Mouse (Mus musculus): ENCODE results near the gene Ttc1. TPM values are rescaled to one million over a fixed set of nuclear protein-coding genes. Genes with fewer than 3 reads are reported as not detected.

Gene Ttc1
- 78.1 and 78.9 TPM in 2 replicates for polyA plus RNA-seq (2014; fragmentation: Nextera tagmentation; extraction: Ambion mirVana)

DNA sequence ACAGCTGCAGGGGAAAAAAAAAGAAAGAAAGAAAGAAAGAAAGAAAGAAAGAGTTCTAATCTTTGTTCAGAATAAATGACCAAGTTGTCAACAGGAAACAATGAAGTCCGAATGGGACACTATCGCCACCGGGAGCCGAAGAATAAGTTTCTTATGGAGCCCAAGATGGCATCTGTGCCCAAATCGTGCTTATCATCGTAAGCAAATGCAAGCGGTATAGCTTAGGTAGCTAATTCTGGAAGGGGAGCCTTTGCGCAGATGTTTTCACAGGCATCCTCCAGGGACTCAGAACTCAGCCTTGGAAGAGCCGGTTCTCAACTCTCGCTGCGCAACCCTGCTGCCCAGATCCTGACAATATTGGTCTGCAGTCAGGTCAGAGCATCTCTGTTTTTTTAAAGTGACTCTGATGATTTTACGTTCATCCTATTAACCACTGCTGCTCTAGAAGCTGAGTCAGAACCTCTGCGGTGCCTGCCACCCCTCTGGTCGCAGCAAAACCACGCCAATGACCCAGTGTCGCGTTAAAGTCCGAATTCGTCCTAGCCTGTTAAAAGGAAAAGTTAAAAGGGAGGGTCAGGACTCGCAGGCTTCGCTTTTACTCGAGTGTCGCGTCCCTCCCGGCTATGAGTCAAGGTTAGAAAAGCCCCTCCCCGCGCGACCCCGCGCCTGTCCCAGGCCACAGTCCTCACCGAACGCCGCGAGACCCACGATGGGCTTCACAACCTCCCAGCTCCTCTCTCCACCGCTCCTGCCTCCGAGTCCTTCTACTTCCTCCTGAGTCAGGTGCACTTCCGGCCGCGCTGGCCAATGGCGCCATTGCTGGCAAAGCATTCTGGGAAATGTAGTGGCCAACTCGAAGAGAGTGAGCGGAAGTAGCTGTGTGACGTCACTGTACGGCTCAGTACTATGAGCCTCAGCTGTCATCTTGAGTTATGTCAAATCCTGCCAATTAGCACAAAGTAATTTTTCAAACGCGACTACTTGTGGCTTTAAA is at the start of gene Ttc1:
TSS of gene Ttc1 (minus strand) at position 776 of the 994 bp plus-strand sequence.
- peak within 1 kb of the TSS; percentile 92 for H3K4me2 ChIP-seq (replicated peaks)
- peaks cover 8% of the 10 kb centered on the region for H3K4me1 ChIP-seq (replicated peaks; ENCODE audit: control insufficient read depth, insufficient read depth, low read length)
- peak within 1 kb of the TSS; percentile 20; the same call in 1 of the 2 replicates for H3K27ac ChIP-seq
- peaks cover 29% of the 10 kb centered on the region for H3K36me3 ChIP-seq (replicated peaks; ENCODE audit: control insufficient read depth, insufficient read depth)
- H3K9ac ChIP-seq = peak within 1 kb of the TSS; percentile 74
- H3K4me3 ChIP-seq (replicated peaks; ENCODE audit: low read length) = peak within 1 kb of the TSS; percentile 64
- no peaks in the 10 kb centered on the region for H3K27me3 ChIP-seq (ENCODE audit: control insufficient read depth, insufficient read depth, low read length)
- no peaks in the 10 kb centered on the region for H3K9me3 ChIP-seq (ENCODE audit: control insufficient read depth, low read length)
- WGBS = 3% methylated on average over 47 of the region's 47 CpGs
- peak; percentile 100 for DNase-seq (ENCODE audit: low spot score)
- ATAC-seq (ENCODE audit: low FRiP score) = peak; percentile 98

DNA sequence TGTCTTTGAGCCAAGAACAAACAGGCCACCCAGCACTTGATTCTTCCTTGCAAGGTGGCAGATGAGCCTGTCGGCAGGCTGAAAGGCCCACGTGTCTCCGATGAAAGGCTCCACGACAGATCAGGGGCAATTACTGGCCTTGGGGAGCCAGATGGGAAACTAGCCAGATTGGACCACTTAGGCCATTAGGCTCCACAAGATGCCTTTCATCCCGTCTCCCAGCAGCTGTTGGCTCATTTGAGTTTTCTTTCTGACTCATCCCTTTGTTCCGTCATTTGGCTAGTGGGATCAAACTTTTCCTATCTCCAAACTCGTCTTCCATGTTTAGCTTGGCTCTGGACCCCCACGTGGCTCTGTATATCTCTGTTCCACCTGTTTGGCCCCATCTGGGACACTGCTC is 48.2 kb upstream of the Ttc1 start:
- H3K9ac ChIP-seq = no peak overlapping the region
- 60% methylated on average over 8 of the region's 8 CpGs for WGBS
- H3K4me3 ChIP-seq (replicated peaks; ENCODE audit: low read length) = no peak overlapping the region
- H3K36me3 ChIP-seq (replicated peaks; ENCODE audit: control insufficient read depth, insufficient read depth) = no peaks in the 10 kb centered on the region
- no peaks in the 10 kb centered on the region for H3K9me3 ChIP-seq (ENCODE audit: control insufficient read depth, low read length)
- H3K27me3 ChIP-seq (ENCODE audit: control insufficient read depth, insufficient read depth, low read length) = no peaks in the 10 kb centered on the region
- no peak overlapping the region for H3K27ac ChIP-seq
- no peaks in the 10 kb centered on the region for H3K4me1 ChIP-seq (replicated peaks; ENCODE audit: control insufficient read depth, insufficient read depth, low read length)
- DNase-seq (ENCODE audit: low spot score) (no peak), ATAC-seq (ENCODE audit: low FRiP score) (no peak)
- no peak overlapping the region for H3K4me2 ChIP-seq (replicated peaks)

DNA sequence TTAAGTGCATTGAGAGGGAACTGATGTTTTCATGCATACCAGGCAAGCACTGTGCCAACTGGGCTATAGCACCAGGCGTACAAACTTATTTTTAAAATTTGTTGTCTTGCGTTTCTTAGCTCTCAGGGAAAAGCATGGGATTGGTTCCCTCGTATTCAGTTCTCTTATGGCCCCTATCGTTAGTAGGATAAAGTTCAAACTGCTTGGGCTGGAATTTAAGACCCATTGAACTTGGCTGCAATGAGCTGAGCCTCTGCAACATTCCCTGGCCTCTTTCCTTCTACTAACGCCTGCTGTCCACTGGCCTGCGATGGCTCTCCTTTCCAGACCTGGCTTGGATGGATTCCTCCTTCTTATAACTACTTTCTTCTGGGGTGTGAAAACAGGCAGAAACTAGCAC is 42.6 kb upstream of the Ttc1 start:
- Histone ChIP-seq H3K4me3 (replicated peaks; ENCODE audit: low read length) (no peak overlapping the region), H3K9ac (no peak overlapping the region), H3K27me3 (ENCODE audit: control insufficient read depth, insufficient read depth, low read length) (no peaks in the 10 kb centered on the region), H3K27ac (no peak overlapping the region), H3K9me3 (ENCODE audit: control insufficient read depth, low read length) (no peaks in the 10 kb centered on the region), H3K4me2 (replicated peaks) (no peak overlapping the region), H3K4me1 (replicated peaks; ENCODE audit: control insufficient read depth, insufficient read depth, low read length) (no peaks in the 10 kb centered on the region), H3K36me3 (replicated peaks; ENCODE audit: control insufficient read depth, insufficient read depth) (no peaks in the 10 kb centered on the region)
- DNase-seq (ENCODE audit: low spot score) = no peak
- 91% methylated on average over 6 of the region's 6 CpGs for WGBS
- ATAC-seq (ENCODE audit: low FRiP score) = no peak

DNA sequence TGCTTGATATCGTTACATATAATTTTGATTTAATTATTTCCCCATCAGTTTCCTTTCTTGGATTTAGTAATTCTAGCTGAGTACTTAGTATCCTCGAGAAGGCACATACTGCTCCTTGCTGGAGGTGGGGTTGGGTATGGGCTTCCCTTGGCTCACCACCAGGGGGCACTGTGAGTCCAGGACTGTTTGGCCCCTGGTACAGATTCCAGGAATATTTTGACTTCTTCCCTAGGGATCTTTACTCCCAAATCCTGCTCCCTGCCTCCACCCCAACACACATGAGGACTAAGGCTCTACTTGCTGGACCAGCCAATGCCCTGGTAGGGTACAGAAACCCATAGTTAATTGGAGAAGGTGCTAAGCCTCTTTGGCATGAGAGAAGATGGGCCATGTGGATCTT is 36.0 kb upstream of the Ttc1 start:
- DNase-seq (ENCODE audit: low spot score) = peak; percentile 70
- 16% methylated on average over 2 of the region's 2 CpGs for WGBS
- Histone ChIP-seq H3K27ac (no peak overlapping the region), H3K4me3 (replicated peaks; ENCODE audit: low read length) (no peak overlapping the region), H3K9me3 (ENCODE audit: control insufficient read depth, low read length) (no peaks in the 10 kb centered on the region), H3K36me3 (replicated peaks; ENCODE audit: control insufficient read depth, insufficient read depth) (no peaks in the 10 kb centered on the region), H3K9ac (no peak overlapping the region), H3K4me1 (replicated peaks; ENCODE audit: control insufficient read depth, insufficient read depth, low read length) (no peaks in the 10 kb centered on the region), H3K4me2 (replicated peaks) (no peak overlapping the region), H3K27me3 (ENCODE audit: control insufficient read depth, insufficient read depth, low read length) (no peaks in the 10 kb centered on the region)
- ATAC-seq (ENCODE audit: low FRiP score) = 0 out of 2 replicates have a peak, but pooled peaks have one; percentile 64

DNA sequence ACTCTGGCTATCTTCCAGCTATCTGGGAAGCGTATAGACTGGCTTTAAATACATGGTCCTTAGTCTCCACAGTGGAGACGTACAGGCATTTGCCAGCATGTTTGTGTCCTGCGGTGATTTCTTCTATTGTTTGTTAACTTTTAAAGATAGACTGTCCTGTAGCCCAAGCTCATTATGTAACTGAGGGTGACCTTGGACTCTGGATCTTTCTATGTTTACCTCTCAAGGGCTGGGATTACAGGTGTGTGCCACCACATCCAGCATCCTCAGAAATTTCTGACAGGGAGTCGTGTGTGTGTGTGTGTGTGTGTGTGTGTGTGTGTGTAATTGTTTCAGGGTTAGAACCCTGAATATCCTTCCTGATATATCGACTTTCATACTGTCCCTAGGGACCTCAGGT is 35.3 kb upstream of the Ttc1 start:
- no peak overlapping the region for H3K9ac ChIP-seq

DNA sequence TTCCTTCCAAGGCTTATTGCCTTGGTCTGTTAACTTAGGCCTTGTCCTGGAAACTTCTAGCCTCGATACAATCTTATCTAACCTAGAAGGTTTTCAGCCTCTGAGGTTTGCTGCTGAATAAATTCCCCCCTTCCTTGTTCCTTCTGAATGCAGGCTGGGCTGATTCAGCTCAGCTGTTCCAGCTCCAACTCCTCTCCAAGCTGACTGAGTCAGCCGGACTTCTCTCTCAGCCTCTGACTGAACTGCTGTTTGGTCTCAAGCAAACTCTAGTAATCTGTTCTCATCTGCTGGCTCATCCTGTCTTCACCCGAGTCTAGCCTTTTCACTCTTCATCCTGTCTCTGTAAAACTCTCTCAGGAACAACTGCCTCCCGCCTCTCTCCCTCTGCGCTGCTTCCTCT is 31.7 kb upstream of the Ttc1 start:
- ATAC-seq (ENCODE audit: low FRiP score) (no peak), DNase-seq (ENCODE audit: low spot score) (no peak)
- Histone ChIP-seq H3K9me3 (ENCODE audit: control insufficient read depth, low read length) (no peaks in the 10 kb centered on the region), H3K36me3 (replicated peaks; ENCODE audit: control insufficient read depth, insufficient read depth) (no peaks in the 10 kb centered on the region), H3K4me1 (replicated peaks; ENCODE audit: control insufficient read depth, insufficient read depth, low read length) (peaks cover 5% of the 10 kb centered on the region; the same call in 1 of the 2 replicates), H3K4me3 (replicated peaks; ENCODE audit: low read length) (no peak overlapping the region), H3K27ac (no peak overlapping the region), H3K27me3 (ENCODE audit: control insufficient read depth, insufficient read depth, low read length) (peaks cover 15% of the 10 kb centered on the region), H3K9ac (no peak overlapping the region), H3K4me2 (replicated peaks) (no peak overlapping the region)
- 88% methylated on average over 5 of the region's 5 CpGs for WGBS

More for the DNA sequence above, 35.3 kb upstream of the Ttc1 start:
- no peak for DNase-seq (ENCODE audit: low spot score)
- Histone ChIP-seq H3K36me3 (replicated peaks; ENCODE audit: control insufficient read depth, insufficient read depth) (no peaks in the 10 kb centered on the region), H3K4me2 (replicated peaks) (no peak overlapping the region), H3K4me1 (replicated peaks; ENCODE audit: control insufficient read depth, insufficient read depth, low read length) (no peaks in the 10 kb centered on the region), H3K27ac (no peak overlapping the region), H3K9me3 (ENCODE audit: control insufficient read depth, low read length) (no peaks in the 10 kb centered on the region), H3K4me3 (replicated peaks; ENCODE audit: low read length) (no peak overlapping the region), H3K27me3 (ENCODE audit: control insufficient read depth, insufficient read depth, low read length) (no peaks in the 10 kb centered on the region)
- WGBS = 69% methylated on average over 5 of the region's 5 CpGs
- ATAC-seq (ENCODE audit: low FRiP score) = no peak

DNA sequence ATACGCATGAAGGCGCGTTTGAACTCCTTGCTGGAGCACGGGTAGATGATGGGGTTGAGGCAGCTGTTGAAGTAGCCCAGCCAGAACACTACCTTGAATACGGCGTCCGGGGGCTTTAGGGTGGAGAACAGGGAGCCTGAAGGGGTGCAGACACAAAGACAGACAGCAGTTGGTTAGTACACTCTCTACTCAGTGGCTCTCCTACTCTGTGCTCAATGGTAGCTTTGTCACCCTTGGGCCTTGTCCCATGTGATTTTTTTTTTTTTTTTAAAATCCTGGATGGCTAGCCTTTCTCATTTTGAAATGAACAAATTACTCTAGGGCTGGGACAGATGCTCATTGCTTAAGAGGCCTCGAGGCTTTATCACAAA is 28.5 kb upstream of the Ttc1 start:
- Histone ChIP-seq H3K27ac (no peak overlapping the region), H3K4me1 (replicated peaks; ENCODE audit: control insufficient read depth, insufficient read depth, low read length) (peaks cover 5% of the 10 kb centered on the region; the same call in 1 of the 2 replicates), H3K4me3 (replicated peaks; ENCODE audit: low read length) (peak overlapping the region; percentile 34), H3K4me2 (replicated peaks) (peak overlapping the region; percentile 60), H3K36me3 (replicated peaks; ENCODE audit: control insufficient read depth, insufficient read depth) (no peaks in the 10 kb centered on the region), H3K9me3 (ENCODE audit: control insufficient read depth, low read length) (no peaks in the 10 kb centered on the region), H3K9ac (peak overlapping the region; percentile 47; the same call in 1 of the 2 replicates), H3K27me3 (ENCODE audit: control insufficient read depth, insufficient read depth, low read length) (peaks cover 23% of the 10 kb centered on the region)
- ATAC-seq (ENCODE audit: low FRiP score) (no peak; the same call in 1 of the 2 replicates), DNase-seq (ENCODE audit: low spot score) (no peak)
- WGBS = 27% methylated on average over 8 of the region's 8 CpGs

DNA sequence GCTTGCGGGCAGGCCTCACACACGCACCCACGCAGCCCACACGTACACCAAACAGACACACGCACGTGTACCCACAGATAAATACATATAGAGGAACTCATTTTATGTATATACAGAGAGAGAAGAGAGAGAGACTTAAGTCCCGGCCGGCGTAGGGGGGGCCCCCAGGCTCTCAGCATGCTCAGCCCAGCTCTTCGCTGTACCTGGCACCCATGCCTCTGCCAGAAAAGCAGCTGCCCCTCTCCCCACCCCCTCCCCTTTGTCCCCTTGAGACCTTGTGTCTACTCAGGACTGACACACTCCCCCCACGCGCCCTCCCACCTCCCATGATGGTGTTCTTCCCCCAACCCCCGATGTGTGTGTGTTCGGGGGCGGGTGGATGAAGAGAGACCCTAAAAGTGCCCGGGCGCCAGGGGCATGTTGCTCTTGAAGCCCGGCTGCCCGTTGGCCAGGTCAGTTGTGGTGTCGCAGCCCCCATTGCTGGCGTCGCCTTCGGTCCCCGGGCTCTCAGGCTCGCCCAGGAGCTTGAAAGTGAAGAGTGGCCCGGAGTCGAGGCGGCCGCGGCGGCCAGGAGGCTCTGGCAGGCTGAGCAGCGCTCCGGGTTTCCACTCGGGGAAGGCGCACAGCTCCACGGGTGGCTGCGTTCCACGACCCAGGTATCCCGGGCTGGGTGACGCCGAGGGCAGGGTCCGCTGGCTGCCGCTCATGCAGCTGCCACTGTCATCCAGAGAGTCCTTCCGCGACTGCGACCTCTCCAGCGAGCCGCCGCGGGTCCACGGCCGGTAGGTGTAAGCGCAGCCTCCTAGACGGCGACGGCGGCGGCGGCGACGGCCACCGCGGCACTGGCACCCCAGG is 27.9 kb upstream of the Ttc1 start:
- WGBS = 13% methylated on average over 62 of the region's 63 CpGs
- H3K4me3 ChIP-seq (replicated peaks; ENCODE audit: low read length) = peak overlapping the region; percentile 34
- no peak overlapping the region for H3K27ac ChIP-seq
- H3K4me1 ChIP-seq (replicated peaks; ENCODE audit: control insufficient read depth, insufficient read depth, low read length) = peaks cover 5% of the 10 kb centered on the region; the same call in 1 of the 2 replicates
- peaks cover 23% of the 10 kb centered on the region for H3K27me3 ChIP-seq (ENCODE audit: control insufficient read depth, insufficient read depth, low read length)
- DNase-seq (ENCODE audit: low spot score) = no peak
- peak overlapping the region; percentile 47; the same call in 1 of the 2 replicates for H3K9ac ChIP-seq
- no peaks in the 10 kb centered on the region for H3K36me3 ChIP-seq (replicated peaks; ENCODE audit: control insufficient read depth, insufficient read depth)
- H3K4me2 ChIP-seq (replicated peaks) = peak overlapping the region; percentile 60
- H3K9me3 ChIP-seq (ENCODE audit: control insufficient read depth, low read length) = no peaks in the 10 kb centered on the region
- peak; percentile 48; the same call in 1 of the 2 replicates for ATAC-seq (ENCODE audit: low FRiP score)

DNA sequence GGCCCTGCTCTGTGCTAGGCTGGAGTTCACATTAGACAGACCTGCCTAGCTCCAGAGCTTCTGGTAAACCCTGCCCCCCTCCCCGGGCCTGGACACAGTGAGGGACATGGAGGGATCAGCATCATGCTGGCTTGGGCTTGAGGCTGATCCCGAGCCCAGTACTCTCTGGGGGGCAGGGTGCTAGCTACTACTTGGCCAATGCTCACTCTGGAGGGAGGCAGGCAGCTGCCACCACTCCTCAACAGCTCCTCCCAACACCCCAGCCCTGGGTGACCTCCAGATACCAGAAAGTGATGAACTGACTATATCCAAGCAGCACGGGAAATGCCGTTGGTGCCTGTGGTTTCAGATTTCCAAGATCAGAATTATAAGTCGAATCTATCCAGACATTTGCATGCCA is 25.9 kb upstream of the Ttc1 start:
- 73% methylated on average over 5 of the region's 5 CpGs for WGBS
- no peak for DNase-seq (ENCODE audit: low spot score)
- ATAC-seq (ENCODE audit: low FRiP score) = no peak

More for the DNA sequence above, 25.9 kb upstream of the Ttc1 start:
- Histone ChIP-seq H3K9ac (no peak overlapping the region), H3K27me3 (ENCODE audit: control insufficient read depth, insufficient read depth, low read length) (peaks cover 27% of the 10 kb centered on the region), H3K27ac (no peak overlapping the region), H3K4me1 (replicated peaks; ENCODE audit: control insufficient read depth, insufficient read depth, low read length) (peaks cover 5% of the 10 kb centered on the region; the same call in 1 of the 2 replicates), H3K9me3 (ENCODE audit: control insufficient read depth, low read length) (no peaks in the 10 kb centered on the region), H3K4me2 (replicated peaks) (no peak overlapping the region), H3K4me3 (replicated peaks; ENCODE audit: low read length) (no peak overlapping the region), H3K36me3 (replicated peaks; ENCODE audit: control insufficient read depth, insufficient read depth) (no peaks in the 10 kb centered on the region)

All from hindbrain, embryonic 14.5 days (tissue).